Mouse (Mus musculus): ENCODE data around the gene Nup210.

- no peak for TF ChIP-seq CTCF (IDR thresholded peaks at IDR 0.05; ENCODE audit: control insufficient read depth, insufficient read depth, insufficient read length)
- TF ChIP-seq FOSL1 (IDR thresholded peaks at IDR 0.05; ENCODE audit: insufficient read depth, low read length, poor library complexity, severe bottlenecking): no peak
- no peak for TF ChIP-seq USF1 (IDR thresholded peaks at IDR 0.05; ENCODE audit: low read depth)
- no peak for TF ChIP-seq MAX (IDR thresholded peaks at IDR 0.05)
- no peak for TF ChIP-seq MYOD1 (IDR thresholded peaks at IDR 0.05; ENCODE audit: control insufficient read depth, insufficient read length, low read depth)
- TF ChIP-seq MYOG (IDR thresholded peaks at IDR 0.05; ENCODE audit: control insufficient read depth, extremely low read depth, insufficient read length): no peak
Measured at GRCm38 (mm10) chr6:91154685-91155084, 38.1 kb upstream of the Nup210 start.

Data from C2C12 (cell line).